Mouse (Mus musculus): ENCODE data around the gene Klkb1.

DNA sequence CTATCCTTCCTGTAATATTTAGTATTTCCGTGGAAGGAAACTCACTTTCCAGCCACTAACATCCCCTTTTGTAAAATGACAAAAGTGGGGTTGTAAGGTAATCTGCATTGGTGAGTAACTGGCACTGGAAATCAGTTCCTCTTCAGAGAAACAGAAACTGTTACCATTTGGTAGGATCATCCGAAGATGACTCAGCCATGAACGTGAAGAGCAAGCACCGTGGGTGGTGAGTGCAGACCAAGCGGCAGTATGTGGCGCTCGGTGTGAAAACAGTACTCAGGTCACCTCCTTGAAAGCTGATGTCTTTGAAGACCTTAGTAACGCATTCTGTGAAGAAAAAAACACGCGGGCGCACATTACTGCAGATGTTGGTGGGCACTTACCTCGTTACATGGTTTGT is 39.6 kb downstream of the Klkb1 start:
- TF ChIP-seq CTCF (IDR thresholded peaks at IDR 0.05; ENCODE audit: low read depth, low read length) (no peak), POLR2A (IDR thresholded peaks at IDR 0.05; ENCODE audit: insufficient read depth, low read length) (no peak)

Data from ES-Bruce4 (cell line).